Mouse (Mus musculus): ENCODE data around the gene Anks1b.

DNA sequence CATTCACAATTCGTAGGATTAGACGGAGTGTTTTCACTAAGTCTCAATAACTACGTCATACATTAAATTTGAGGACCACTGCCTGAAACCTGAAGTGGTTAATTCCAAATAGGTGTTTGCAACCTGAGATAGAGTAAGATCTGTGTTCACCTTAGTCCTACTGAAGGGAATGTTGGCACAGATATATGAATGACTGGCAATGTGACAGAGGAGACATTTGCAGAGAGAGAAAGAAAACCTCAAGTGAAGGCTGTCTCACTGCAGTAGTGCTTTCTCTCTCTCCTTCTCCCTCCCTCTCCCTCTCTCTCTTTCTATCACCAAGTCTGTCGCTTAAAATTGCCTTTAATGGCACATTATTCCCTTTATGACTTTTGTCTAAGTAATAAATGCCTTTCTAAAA, 101.1 kb downstream of the Anks1b start:
- no peak for TF ChIP-seq CTCF (IDR thresholded peaks at IDR 0.05)
- no peak for TF ChIP-seq EP300 (IDR thresholded peaks at IDR 0.05)

Data from lung, postnatal 0 days (tissue).